Mouse (Mus musculus) embryonic fibroblast, embryonic 13.5 days (primary cell): Measurements from ENCODE around the gene Ptprt. TPM values are rescaled to one million over a fixed set of nuclear protein-coding genes. Genes with fewer than 3 reads are reported as not detected.

Experiments
- H3K27ac ChIP-seq: 2 replicates; pipeline ENCODE4 v1.5.1; 2012; ENCODE audit warnings: low read length, control low read depth, inconsistent platforms; ENCODE audit not compliant: insufficient read depth
- H3K4me1 ChIP-seq: 2 replicates; pipeline ENCODE4 v1.6.1; 2011; ENCODE audit warnings: low read length; ENCODE audit not compliant: control insufficient read depth, insufficient read depth
- H3K4me3 ChIP-seq: 2 replicates; pipeline ENCODE4 v1.5.1; 2011; ENCODE audit warnings: mild to moderate bottlenecking, control low read depth, low read length; ENCODE audit not compliant: insufficient read depth
- CTCF ChIP-seq: IDR thresholded peaks from 2 replicates; pipeline ENCODE4 v1.5.1; 2011; ENCODE audit warnings: mild to moderate bottlenecking, control low read depth, low read length, moderate library complexity, borderline replicate concordance; ENCODE audit not compliant: insufficient read depth
- POLR2A ChIP-seq: IDR thresholded peaks from 2 replicates; pipeline ENCODE4 v1.6.1; 2011; ENCODE audit warnings: low read depth, mild to moderate bottlenecking, control low read depth, low read length, moderate library complexity
- polyA plus RNA-seq: library from polyadenylated mRNA; stranded (reverse); fragments of >200 nt; gene quantifications from 2 replicates; pipeline ENCODE4 v1.2.4, GENCODE M21; 2011; ENCODE audit warnings: low read depth; ENCODE audit not compliant: missing spikeins, insufficient read length

Ptprt gene
- polyA plus RNA-seq, 1 experiment, result 0.44 TPM

- TF ChIP-seq CTCF (no peak), POLR2A (no peak)
These were observed 311.9 kb downstream of the Ptprt start for GRCm38 (mm10) chr2:162349047-162349446.

GRCm38 (mm10) chr2:162341846-162342245, 319.1 kb downstream of the Ptprt start:
- no peaks in the 10 kb centered on the region for H3K4me1 ChIP-seq
- no peak overlapping the region for H3K27ac ChIP-seq
- H3K4me3 ChIP-seq, result no peak overlapping the region
- TF ChIP-seq CTCF (no peak), POLR2A (no peak)

More at GRCm38 (mm10) chr2:162349047-162349446, 311.9 kb downstream of the Ptprt start:
- Histone ChIP-seq H3K4me3 (no peak overlapping the region), H3K27ac (no peak overlapping the region), H3K4me1 (no peaks in the 10 kb centered on the region)

GRCm38 (mm10) chr2:162340231-162340630, 320.7 kb downstream of the Ptprt start:
- no peak overlapping the region for H3K4me3 ChIP-seq
- H3K27ac ChIP-seq, result no peak overlapping the region
- no peaks in the 10 kb centered on the region for H3K4me1 ChIP-seq
- TF ChIP-seq POLR2A (no peak), CTCF (no peak)

DNA sequence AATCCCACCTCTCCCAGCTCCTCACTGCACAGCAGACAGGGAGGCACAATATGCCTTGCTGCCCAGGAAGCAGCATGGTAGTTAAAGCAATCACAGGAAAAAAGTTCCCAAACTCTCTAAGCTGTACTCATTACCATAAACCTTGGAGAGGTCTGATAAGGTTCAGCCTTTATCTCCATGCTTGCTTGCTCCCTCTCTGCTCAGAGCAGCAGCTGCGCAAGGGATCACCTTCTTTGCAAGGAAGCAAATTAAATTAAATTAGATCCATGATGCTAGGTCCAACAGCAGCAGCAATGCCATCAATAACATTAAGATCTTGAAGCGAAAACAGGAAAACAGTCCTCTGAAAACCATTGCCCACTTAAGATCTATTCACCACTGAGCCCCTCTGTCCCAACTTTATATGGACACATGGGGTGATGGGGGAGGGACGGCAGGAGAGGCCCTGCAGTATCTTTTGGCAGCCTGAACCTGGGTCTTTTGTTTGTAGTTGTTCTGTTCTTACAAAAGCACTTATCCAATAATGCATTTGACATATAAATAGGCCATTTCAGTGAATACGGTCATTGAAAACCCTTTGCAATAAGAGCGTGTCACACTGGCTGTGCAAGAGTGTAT, 328.8 kb downstream of the Ptprt start:
- Histone ChIP-seq H3K4me3 (no peak overlapping the region), H3K27ac (no peak overlapping the region), H3K4me1 (no peaks in the 10 kb centered on the region)
- TF ChIP-seq POLR2A (no peak), CTCF (no peak)

DNA sequence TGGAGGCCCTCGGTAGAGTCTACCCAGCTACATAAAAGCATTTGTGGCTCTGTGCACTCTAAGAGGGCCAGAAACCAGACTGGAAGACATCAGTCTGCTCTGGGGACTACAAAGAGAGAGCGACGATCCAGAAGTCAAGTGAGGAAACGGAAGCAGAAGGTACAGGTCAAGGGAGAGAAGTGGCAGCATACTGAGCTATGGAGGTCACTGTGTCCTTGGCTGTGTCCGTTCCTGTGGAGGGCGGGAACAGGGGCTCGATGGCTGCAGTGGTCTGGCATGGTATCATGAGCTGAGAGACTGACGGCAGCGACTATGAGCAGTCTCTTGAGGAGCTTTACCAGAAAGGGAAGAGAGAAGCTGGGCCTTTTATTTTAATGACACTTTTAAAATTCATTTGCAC, 331.5 kb downstream of the Ptprt start:
- TF ChIP-seq CTCF, result no peak
- no peak for TF ChIP-seq POLR2A
- H3K4me1 ChIP-seq, result no peaks in the 10 kb centered on the region

DNA sequence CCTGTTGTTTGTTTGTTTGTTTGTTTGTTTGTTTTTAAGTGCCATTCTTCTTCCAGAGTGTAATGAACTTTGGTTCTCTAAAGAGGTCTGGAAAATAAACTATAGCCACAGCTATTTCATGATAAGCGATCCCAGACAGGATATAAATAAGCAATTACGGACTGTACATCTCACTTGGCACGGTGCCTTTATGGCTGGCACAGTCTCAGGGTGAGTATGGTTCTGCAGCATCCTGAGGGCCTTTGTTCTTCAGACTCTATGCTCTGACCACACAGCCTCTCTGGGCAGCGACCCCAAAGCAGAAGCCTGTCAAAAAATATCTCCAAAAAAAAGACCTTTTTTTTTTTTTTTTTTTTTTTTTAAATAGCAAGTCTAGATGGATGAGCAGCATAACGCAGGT, 338.5 kb downstream of the Ptprt start:
- Histone ChIP-seq H3K4me1 (no peaks in the 10 kb centered on the region), H3K27ac (no peak overlapping the region), H3K4me3 (no peak overlapping the region)
- no peak for TF ChIP-seq CTCF
- no peak for TF ChIP-seq POLR2A

More for the DNA sequence above, 331.5 kb downstream of the Ptprt start:
- Histone ChIP-seq H3K27ac (no peak overlapping the region), H3K4me3 (no peak overlapping the region)

DNA sequence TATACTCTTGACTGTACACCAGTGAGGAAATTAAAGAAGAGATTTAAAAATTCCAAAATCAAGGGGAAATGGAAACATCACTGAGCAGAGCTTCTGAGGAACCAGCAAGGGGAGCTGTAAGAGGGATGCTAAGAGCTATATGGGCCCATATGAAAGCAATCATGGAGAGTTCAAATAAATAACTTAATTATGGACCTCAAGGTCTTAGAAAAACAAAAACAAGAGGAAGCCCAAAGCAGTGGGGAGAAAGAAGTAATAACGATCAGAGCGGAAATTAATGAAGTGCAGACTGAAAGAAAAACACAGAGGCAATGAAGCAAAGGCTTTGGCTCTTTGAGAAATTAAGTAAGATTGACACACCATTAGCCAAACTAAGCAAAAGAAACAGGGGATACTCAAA, 353.0 kb downstream of the Ptprt start:
- Histone ChIP-seq H3K27ac (no peak overlapping the region), H3K4me1 (no peaks in the 10 kb centered on the region), H3K4me3 (no peak overlapping the region)
- TF ChIP-seq CTCF, result no peak
- TF ChIP-seq POLR2A, result no peak

DNA sequence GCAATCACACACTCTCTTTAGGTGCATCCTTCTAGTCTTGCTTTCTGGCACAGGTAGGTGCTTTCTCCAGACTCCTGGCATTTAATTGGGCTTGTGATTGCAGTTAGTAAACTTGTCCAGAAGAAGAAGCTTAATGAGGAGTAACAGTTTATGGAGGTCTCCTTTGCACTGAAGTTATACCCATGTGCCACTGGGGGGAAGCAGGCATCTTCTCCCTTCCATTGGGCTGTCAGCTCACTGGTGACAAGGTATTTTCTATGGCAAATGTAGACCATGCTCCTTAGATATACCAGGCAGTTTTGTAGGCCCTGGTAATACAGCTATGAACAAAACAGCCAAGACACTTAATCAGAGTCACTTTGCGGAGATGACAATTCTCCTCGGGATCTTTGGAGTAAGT, 366.9 kb downstream of the Ptprt start:
- no peaks in the 10 kb centered on the region for H3K4me1 ChIP-seq
- TF ChIP-seq POLR2A (no peak), CTCF (no peak)
- no peak overlapping the region for H3K27ac ChIP-seq

DNA sequence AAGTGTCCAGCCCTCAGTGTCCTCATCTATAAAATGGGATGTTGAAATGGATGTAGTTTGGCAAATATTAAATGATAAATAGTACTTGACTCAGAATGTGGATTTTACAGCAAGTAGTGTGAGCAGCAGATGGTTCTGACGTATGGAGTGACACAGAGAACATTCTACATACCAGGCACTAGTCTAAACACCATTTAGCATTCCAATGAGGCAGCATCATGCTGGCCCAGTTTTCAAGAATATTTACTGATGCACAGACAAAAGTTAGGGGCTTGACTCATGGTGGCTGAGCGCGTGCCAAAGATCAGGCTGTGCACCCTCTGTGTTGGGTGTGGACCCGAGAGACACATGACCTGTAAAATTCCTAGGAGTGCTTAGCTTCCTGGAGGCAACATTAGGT, 378.3 kb downstream of the Ptprt start:
- H3K27ac ChIP-seq, result peak overlapping the region; percentile 76
- H3K4me3 ChIP-seq, result no peak overlapping the region
- H3K4me1 ChIP-seq, result peaks cover 4% of the 10 kb centered on the region
- no peak for TF ChIP-seq CTCF

More for the DNA sequence above, 366.9 kb downstream of the Ptprt start:
- no peak overlapping the region for H3K4me3 ChIP-seq

- Histone ChIP-seq H3K4me1 (peaks cover 4% of the 10 kb centered on the region), H3K4me3 (no peak overlapping the region), H3K27ac (peak overlapping the region; percentile 42; the same call in 1 of the 2 replicates)
- TF ChIP-seq POLR2A (no peak), CTCF (no peak)
These were observed 378.8 kb downstream of the Ptprt start for GRCm38 (mm10) chr2:162282121-162282520.
